Mouse (Mus musculus) urinary bladder, postnatal 25 days (tissue): ENCODE results near the gene Catsper3.

Source experiments
- DNase-seq: peaks from one replicate; pipeline ENCODE4 v3.0.0; 2022; ENCODE audit warnings: low spot score

Catsper3 gene

DNA sequence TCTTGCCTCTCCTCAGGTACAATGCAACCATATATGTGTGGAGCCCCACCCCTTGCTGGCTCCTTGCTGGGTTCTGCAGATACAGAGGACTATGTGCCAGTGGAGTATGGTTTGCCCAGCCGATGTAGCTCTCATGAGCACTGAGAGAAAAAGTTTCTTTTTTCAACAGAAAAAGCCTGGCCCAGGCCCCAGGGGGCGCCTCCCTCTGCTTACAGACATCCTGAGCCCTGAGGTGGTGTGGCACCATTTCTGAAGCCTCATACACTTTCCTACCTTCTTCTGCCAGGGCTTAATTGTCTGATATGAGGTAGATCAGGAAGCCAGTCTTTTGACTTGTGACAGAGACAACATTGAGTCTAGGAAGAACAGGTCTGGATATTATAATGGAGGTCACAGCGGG lies 67.8 kb downstream of the Catsper3 start:
- no peak for DNase-seq

DNA sequence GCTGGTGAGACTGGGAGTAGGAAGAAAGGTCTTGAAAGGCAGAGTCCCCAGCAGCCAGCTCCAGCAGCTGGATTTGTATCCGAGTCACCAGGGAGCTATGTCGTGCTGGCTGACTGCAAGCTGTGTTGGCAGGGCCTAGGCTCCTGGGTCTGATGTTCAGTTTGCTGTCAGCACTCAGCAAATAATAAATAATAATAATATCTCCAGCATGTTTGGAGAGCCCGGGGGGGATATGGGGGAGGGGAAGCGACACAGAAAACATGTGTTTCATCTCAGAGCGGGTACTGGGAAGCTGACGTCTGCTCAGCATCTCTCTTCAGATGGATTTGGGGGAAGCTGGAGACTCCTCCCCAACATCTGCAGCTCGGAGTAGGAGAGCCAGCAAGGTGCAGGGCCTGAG lies 71.4 kb downstream of the Catsper3 start:
- no peak for DNase-seq

DNA sequence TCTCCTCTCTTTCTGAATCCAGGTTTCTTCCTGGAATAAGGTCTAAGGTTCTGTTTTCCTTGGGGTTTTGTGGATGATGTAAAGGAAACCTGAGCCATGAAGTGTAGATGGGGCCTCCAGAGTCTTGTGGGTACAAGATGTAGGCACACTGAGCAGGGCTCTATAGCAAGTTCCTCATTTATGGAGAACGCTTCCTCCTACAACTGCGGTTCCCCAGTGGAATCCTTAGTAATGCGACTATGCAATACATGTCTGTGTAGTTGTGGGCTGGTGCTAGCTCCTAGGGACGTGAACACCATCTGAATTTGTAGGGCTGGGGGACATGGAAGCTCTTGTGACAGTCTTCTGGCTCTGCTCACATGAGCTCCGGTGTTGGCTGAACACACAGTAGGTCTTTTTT lies 74.1 kb downstream of the Catsper3 start:
- DNase-seq, result no peak
